Mouse (Mus musculus): ENCODE data around the gene Hoxd12. TPM values are rescaled to one million over a fixed set of nuclear protein-coding genes. Genes with fewer than 3 reads are reported as not detected.

The Hoxd12 gene
- polyA plus RNA-seq, 1 experiment from 2014 or later, result 30.6 TPM

GRCm38 (mm10) chr2:74667842-74668357 is 6.9 kb upstream of the Hoxd12 start, which contains the start of gene Hoxd13:
Gene Hoxd13 (plus strand): TSS chr2:74668310.
- no peaks in the 10 kb centered on the region for H3K36me3 ChIP-seq
- peak; percentile 94 for ATAC-seq (ENCODE audit: insufficient number of reproducible peaks, low FRiP score, low TSS enrichment, low read depth)
- peaks cover 58% of the 10 kb centered on the region for H3K27me3 ChIP-seq
- peak within 1 kb of the TSS; percentile 66 for H3K4me3 ChIP-seq
- 2% methylated on average over 19 of the region's 51 CpGs for WGBS
- peak within 1 kb of the TSS; percentile 66 for H3K4me2 ChIP-seq
- peaks cover 19% of the 10 kb centered on the region for H3K4me1 ChIP-seq
- no peaks in the 10 kb centered on the region for H3K9me3 ChIP-seq
- H3K27ac ChIP-seq, result peak within 1 kb of the TSS; percentile 95
- H3K9ac ChIP-seq, result peak within 1 kb of the TSS; percentile 76

DNA sequence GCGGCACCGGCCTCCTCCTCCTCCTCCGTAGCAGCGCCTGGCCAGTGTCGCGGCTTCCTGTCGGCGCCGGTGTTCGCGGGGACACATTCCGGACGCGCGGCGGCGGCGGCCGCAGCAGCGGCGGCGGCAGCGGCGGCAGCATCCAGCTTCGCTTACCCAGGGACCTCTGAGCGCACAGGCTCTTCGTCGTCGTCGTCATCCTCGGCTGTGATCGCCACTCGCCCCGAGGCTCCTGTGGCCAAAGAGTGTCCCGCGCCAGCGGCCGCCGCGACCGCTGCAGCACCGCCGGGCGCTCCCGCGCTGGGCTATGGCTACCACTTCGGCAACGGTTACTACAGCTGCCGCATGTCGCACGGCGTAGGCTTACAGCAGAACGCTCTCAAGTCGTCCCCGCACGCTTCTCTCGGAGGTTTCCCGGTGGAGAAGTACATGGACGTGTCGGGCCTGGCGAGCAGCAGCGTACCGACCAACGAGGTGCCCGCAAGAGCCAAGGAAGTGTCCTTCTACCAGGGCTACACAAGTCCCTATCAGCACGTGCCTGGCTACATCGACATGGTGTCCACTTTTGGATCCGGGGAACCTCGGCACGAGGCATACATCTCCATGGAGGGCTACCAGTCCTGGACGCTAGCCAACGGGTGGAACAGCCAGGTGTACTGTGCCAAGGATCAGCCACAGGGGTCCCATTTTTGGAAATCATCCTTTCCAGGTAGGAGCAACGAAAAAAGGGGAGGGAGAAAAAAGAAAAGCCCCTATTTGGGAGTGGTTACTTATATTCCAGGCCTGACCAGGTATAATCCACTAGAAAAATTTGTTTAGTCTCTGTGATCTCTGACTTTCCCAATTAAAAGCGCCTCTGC is 6.2 kb upstream of the Hoxd12 start:
- peak overlapping the region; percentile 95 for H3K27ac ChIP-seq
- no peaks in the 10 kb centered on the region for H3K9me3 ChIP-seq
- H3K9ac ChIP-seq, result peak overlapping the region; percentile 76

GRCm38 (mm10) chr2:74669230-74669578 is 5.6 kb upstream of the Hoxd12 start:
- peak overlapping the region; percentile 95 for H3K27ac ChIP-seq
- no peak for ATAC-seq (ENCODE audit: insufficient number of reproducible peaks, low FRiP score, low TSS enrichment, low read depth)
- H3K9ac ChIP-seq, result peak overlapping the region; percentile 76
- H3K27me3 ChIP-seq, result peaks cover 55% of the 10 kb centered on the region
- peaks cover 27% of the 10 kb centered on the region for H3K4me1 ChIP-seq
- peak overlapping the region; percentile 66 for H3K4me3 ChIP-seq
- H3K9me3 ChIP-seq, result no peaks in the 10 kb centered on the region
- peak overlapping the region; percentile 66; the same call in 1 of the 2 replicates for H3K4me2 ChIP-seq
- 8% methylated on average over 3 of the region's 3 CpGs for WGBS
- no peaks in the 10 kb centered on the region for H3K36me3 ChIP-seq

More for the DNA sequence above, 6.2 kb upstream of the Hoxd12 start:
- no peak for ATAC-seq (ENCODE audit: insufficient number of reproducible peaks, low FRiP score, low TSS enrichment, low read depth)
- Histone ChIP-seq H3K27me3 (peaks cover 55% of the 10 kb centered on the region), H3K4me2 (peak overlapping the region; percentile 66), H3K4me3 (peak overlapping the region; percentile 66), H3K36me3 (no peaks in the 10 kb centered on the region), H3K4me1 (peaks cover 23% of the 10 kb centered on the region)
- WGBS, result under 1% methylated on average over 56 of the region's 74 CpGs

GRCm38 (mm10) chr2:74669650-74670235 is 5.1 kb upstream of the Hoxd12 start:
- Histone ChIP-seq H3K4me2 (peak overlapping the region; percentile 66; the same call in 1 of the 2 replicates), H3K4me3 (peak overlapping the region; percentile 66), H3K36me3 (no peaks in the 10 kb centered on the region), H3K9ac (peak overlapping the region; percentile 76), H3K9me3 (no peaks in the 10 kb centered on the region), H3K27me3 (peaks cover 55% of the 10 kb centered on the region), H3K4me1 (peaks cover 32% of the 10 kb centered on the region), H3K27ac (peak overlapping the region; percentile 65)
- no peak for ATAC-seq (ENCODE audit: insufficient number of reproducible peaks, low FRiP score, low TSS enrichment, low read depth)
- 9% methylated on average over 14 of the region's 14 CpGs for WGBS

- H3K27me3 ChIP-seq, result peaks cover 57% of the 10 kb centered on the region
- no peaks in the 10 kb centered on the region for H3K9me3 ChIP-seq
- H3K4me3 ChIP-seq, result peak overlapping the region; percentile 66
- ATAC-seq (ENCODE audit: insufficient number of reproducible peaks, low FRiP score, low TSS enrichment, low read depth), result no peak
- 15% methylated on average over 3 of the region's 3 CpGs for WGBS
- no peak overlapping the region; the same call in 1 of the 2 replicates for H3K27ac ChIP-seq
- H3K4me1 ChIP-seq, result peaks cover 40% of the 10 kb centered on the region
- H3K36me3 ChIP-seq, result no peaks in the 10 kb centered on the region
- peak overlapping the region; percentile 65 for H3K4me2 ChIP-seq
- no peak overlapping the region for H3K9ac ChIP-seq
Measured at GRCm38 (mm10) chr2:74670632-74671188, 4.1 kb upstream of the Hoxd12 start.

- H3K4me3 ChIP-seq, result peak overlapping the region; percentile 41
- peak overlapping the region; percentile 86 for H3K27ac ChIP-seq
- peaks cover 43% of the 10 kb centered on the region for H3K4me1 ChIP-seq
- no peak overlapping the region for H3K9ac ChIP-seq
- peaks cover 61% of the 10 kb centered on the region for H3K27me3 ChIP-seq
- 24% methylated on average over 5 of the region's 5 CpGs for WGBS
- ATAC-seq (ENCODE audit: insufficient number of reproducible peaks, low FRiP score, low TSS enrichment, low read depth), result no peak
- H3K36me3 ChIP-seq, result no peaks in the 10 kb centered on the region
- peak overlapping the region; percentile 65 for H3K4me2 ChIP-seq
- H3K9me3 ChIP-seq, result no peaks in the 10 kb centered on the region
Measured at GRCm38 (mm10) chr2:74671847-74672246, 3.0 kb upstream of the Hoxd12 start.

DNA sequence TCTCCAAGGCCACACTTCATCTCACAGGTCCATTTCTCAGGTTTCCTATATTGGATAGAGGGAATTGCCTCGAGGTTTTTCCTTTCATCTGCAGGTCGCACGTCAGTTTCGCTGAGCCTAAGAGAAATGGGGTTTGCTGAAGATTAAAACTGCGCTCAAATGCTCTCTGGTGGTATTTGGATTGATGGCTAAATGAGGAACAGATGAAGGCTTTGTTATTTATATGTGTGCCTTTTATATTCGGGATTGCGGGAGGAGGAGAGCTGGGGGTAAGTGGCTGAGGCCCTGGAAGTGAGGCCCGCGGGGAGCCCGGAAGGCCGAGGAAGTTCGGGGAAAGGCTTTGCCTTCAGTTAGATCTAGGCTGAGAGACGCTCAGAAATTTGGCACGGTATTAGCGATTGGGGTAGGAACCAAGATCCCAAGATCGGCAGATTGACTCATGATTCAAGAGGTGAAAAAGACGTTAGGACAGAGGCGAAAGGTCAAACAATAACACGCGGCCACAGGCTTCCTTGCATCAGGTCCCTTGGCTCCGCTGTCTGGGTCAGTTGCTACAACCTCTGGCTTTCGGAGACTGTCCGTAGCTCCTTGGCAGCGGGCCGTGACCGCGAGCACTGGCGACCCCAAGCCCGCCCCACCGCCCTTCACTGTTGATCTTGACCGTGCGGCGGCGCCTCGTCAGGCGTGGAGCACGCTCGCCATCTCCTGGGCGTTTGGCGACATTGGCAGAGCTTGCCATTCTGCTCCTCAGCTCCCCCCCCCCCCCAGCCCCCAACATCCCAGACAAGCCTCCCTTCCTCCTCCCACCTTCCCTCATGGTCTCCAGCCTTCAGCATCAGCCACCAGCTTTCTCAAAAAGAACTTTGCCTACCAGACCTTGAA is 2.1 kb upstream of the Hoxd12 start:
- 6% methylated on average over 40 of the region's 40 CpGs for WGBS
- Histone ChIP-seq H3K4me3 (peak overlapping the region; percentile 41), H3K9me3 (no peaks in the 10 kb centered on the region), H3K9ac (no peak overlapping the region), H3K4me2 (peak overlapping the region; percentile 65), H3K4me1 (peaks cover 37% of the 10 kb centered on the region), H3K27ac (peak overlapping the region; percentile 92), H3K36me3 (no peaks in the 10 kb centered on the region), H3K27me3 (peaks cover 63% of the 10 kb centered on the region)
- ATAC-seq (ENCODE audit: insufficient number of reproducible peaks, low FRiP score, low TSS enrichment, low read depth), result peak; percentile 43; the same call in 1 of the 2 replicates

DNA sequence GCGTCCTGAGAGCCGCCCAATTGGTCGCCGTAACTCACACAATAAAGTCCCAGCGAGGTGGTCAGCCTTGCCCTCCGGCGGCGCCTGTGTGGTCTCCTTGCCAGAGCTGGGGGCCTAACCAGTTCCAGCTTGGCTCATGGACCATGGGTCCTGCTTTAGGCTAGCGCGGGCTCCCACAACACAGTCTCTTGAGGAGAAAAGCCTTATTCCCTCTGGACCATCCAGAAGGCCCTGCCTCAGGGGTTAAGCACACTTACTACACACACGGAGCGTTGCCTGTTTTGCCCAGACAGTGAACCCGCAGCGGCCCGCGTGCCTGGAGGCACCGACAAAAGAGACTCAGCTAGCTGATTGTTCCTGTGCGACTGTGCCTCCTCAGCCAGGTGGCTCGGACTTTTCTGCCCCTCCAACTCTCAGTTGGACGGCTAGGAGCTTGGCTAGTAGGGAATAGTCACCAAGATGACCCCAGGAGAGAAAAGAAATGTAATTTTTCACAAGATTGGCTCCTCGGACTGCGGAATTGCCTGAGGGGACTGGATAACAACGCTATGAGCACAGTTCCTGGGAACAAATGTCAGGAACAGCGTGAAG is 883 bp upstream of the Hoxd12 start:
- no peak overlapping the region for H3K9ac ChIP-seq

GRCm38 (mm10) chr2:74675666-74676282 is 961 bp downstream of the Hoxd12 start:
- peak overlapping the region; percentile 45 for H3K4me3 ChIP-seq
- no peak; the same call in 1 of the 2 replicates for ATAC-seq (ENCODE audit: insufficient number of reproducible peaks, low FRiP score, low TSS enrichment, low read depth)
- peaks cover 72% of the 10 kb centered on the region for H3K27me3 ChIP-seq
- H3K27ac ChIP-seq, result peak overlapping the region; percentile 92
- peak overlapping the region; percentile 55 for H3K9ac ChIP-seq
- H3K4me1 ChIP-seq, result peaks cover 38% of the 10 kb centered on the region
- WGBS, result 15% methylated on average over 23 of the region's 24 CpGs
- peak overlapping the region; percentile 65 for H3K4me2 ChIP-seq
- H3K9me3 ChIP-seq, result no peaks in the 10 kb centered on the region
- no peaks in the 10 kb centered on the region for H3K36me3 ChIP-seq

More for the DNA sequence above, 883 bp upstream of the Hoxd12 start:
- H3K4me3 ChIP-seq, result peak overlapping the region; percentile 45
- H3K9me3 ChIP-seq, result no peaks in the 10 kb centered on the region
- peak overlapping the region; percentile 92 for H3K27ac ChIP-seq
- 7% methylated on average over 24 of the region's 24 CpGs for WGBS
- no peaks in the 10 kb centered on the region for H3K36me3 ChIP-seq
- H3K27me3 ChIP-seq, result peaks cover 59% of the 10 kb centered on the region
- no peak for ATAC-seq (ENCODE audit: insufficient number of reproducible peaks, low FRiP score, low TSS enrichment, low read depth)
- peaks cover 31% of the 10 kb centered on the region for H3K4me1 ChIP-seq
- H3K4me2 ChIP-seq, result peak overlapping the region; percentile 65

- Histone ChIP-seq H3K27ac (peak overlapping the region; percentile 92), H3K4me2 (peak overlapping the region; percentile 65), H3K36me3 (no peaks in the 10 kb centered on the region), H3K27me3 (peaks cover 80% of the 10 kb centered on the region), H3K9me3 (no peaks in the 10 kb centered on the region), H3K4me1 (peaks cover 39% of the 10 kb centered on the region), H3K4me3 (peak overlapping the region; percentile 45), H3K9ac (peak overlapping the region; percentile 55)
- WGBS, result 20% methylated on average over 9 of the region's 9 CpGs
- ATAC-seq (ENCODE audit: insufficient number of reproducible peaks, low FRiP score, low TSS enrichment, low read depth), result no peak
Measured at GRCm38 (mm10) chr2:74676376-74677052, 1.7 kb downstream of the Hoxd12 start.

Measured in limb, embryonic 15.5 days (tissue).